Mouse (Mus musculus) lung, adult 18-20 months (tissue): ENCODE measurements at regions not wholly inside any gene's neighbourhood (a gene's known extent, or its start where the extent isn't known, plus 50 kb on each side); places are given as distances from the start of the nearest gene placed in this dataset.
A peak's percentile ranks its signal among the peaks of the same experiment; 100 is the strongest.

ENCODE experiments used
- DNase-seq, 2 experiments: peaks; one replicate each; pipeline ENCODE4 v3.0.0; 2022; ENCODE audit warnings: mixed read lengths in 2 of 2

- no peak for DNase-seq
Measured at GRCm38 (mm10) chr15:87374670-87375069, 169.4 kb upstream of the Fam19a5 start.

- no peak for DNase-seq
Measured at GRCm38 (mm10) chr15:87375596-87376194, 168.4 kb upstream of the Fam19a5 start.

- no peak for DNase-seq
Measured at GRCm38 (mm10) chr15:87383551-87384265, 160.4 kb upstream of the Fam19a5 start.

- DNase-seq = no peak
Measured at GRCm38 (mm10) chr15:87384279-87385066, 159.6 kb upstream of the Fam19a5 start.

- no peak for DNase-seq
Measured at GRCm38 (mm10) chr15:87386513-87386983, 157.6 kb upstream of the Fam19a5 start.

GRCm38 (mm10) chr15:87391395-87391794 lies 152.7 kb upstream of the Fam19a5 start:
- peak; percentile 30 to 48 for DNase-seq

- DNase-seq = no peak
Measured at GRCm38 (mm10) chr15:87398396-87398795, 145.7 kb upstream of the Fam19a5 start.

- no peak for DNase-seq
Measured at GRCm38 (mm10) chr15:87405689-87406088, 138.4 kb upstream of the Fam19a5 start.

GRCm38 (mm10) chr15:87411978-87412377 lies 132.1 kb upstream of the Fam19a5 start:
- no peak for DNase-seq

- no peak for DNase-seq
Measured at GRCm38 (mm10) chr15:87415996-87416395, 128.1 kb upstream of the Fam19a5 start.

GRCm38 (mm10) chr15:87421743-87422142 lies 122.4 kb upstream of the Fam19a5 start:
- DNase-seq = no peak

GRCm38 (mm10) chr15:87433306-87433705 lies 110.8 kb upstream of the Fam19a5 start:
- no peak for DNase-seq

- DNase-seq = no peak
Measured at GRCm38 (mm10) chr15:87433901-87434300, 110.2 kb upstream of the Fam19a5 start.

GRCm38 (mm10) chr15:87435566-87435965 lies 108.5 kb upstream of the Fam19a5 start:
- no peak for DNase-seq

- DNase-seq = no peak
Measured at GRCm38 (mm10) chr15:87437611-87438010, 106.5 kb upstream of the Fam19a5 start.

GRCm38 (mm10) chr15:87458932-87459331 lies 85.2 kb upstream of the Fam19a5 start:
- no peak for DNase-seq

GRCm38 (mm10) chr15:87476247-87476646 lies 67.9 kb upstream of the Fam19a5 start:
- no peak for DNase-seq

- DNase-seq = no peak
Measured at GRCm38 (mm10) chr15:87476862-87477490, 67.1 kb upstream of the Fam19a5 start.

- DNase-seq = no peak
Measured at GRCm38 (mm10) chr15:87480758-87481157, 63.3 kb upstream of the Fam19a5 start.
